Mouse (Mus musculus) embryonic fibroblast, embryonic 13.5 days (primary cell): ENCODE results near the gene Nxph3. TPM values are rescaled to one million over a fixed set of nuclear protein-coding genes. Genes with fewer than 3 reads are reported as not detected.
A peak's percentile ranks its signal among the peaks of the same experiment; 100 is the strongest.
"Not testable (repeated sequence)": the region's sequence is repeated elsewhere in the genome, so short reads cannot be mapped to it uniquely, and the experiment has no call there.

Source experiments
- H3K27ac ChIP-seq: 2 replicates; pipeline ENCODE4 v1.5.1; 2012; ENCODE audit warnings: low read length, control low read depth, inconsistent platforms; ENCODE audit not compliant: insufficient read depth
- H3K4me1 ChIP-seq: 2 replicates; pipeline ENCODE4 v1.6.1; 2011; ENCODE audit warnings: low read length; ENCODE audit not compliant: control insufficient read depth, insufficient read depth
- H3K4me3 ChIP-seq: 2 replicates; pipeline ENCODE4 v1.5.1; 2011; ENCODE audit warnings: mild to moderate bottlenecking, control low read depth, low read length; ENCODE audit not compliant: insufficient read depth
- CTCF ChIP-seq: IDR thresholded peaks from 2 replicates; pipeline ENCODE4 v1.5.1; 2011; ENCODE audit warnings: mild to moderate bottlenecking, control low read depth, low read length, moderate library complexity, borderline replicate concordance; ENCODE audit not compliant: insufficient read depth
- POLR2A ChIP-seq: IDR thresholded peaks from 2 replicates; pipeline ENCODE4 v1.6.1; 2011; ENCODE audit warnings: low read depth, mild to moderate bottlenecking, control low read depth, low read length, moderate library complexity
- polyA plus RNA-seq: library from polyadenylated mRNA; stranded (reverse); fragments of >200 nt; gene quantifications from 2 replicates; pipeline ENCODE4 v1.2.4, GENCODE M21; 2011; ENCODE audit warnings: low read depth; ENCODE audit not compliant: missing spikeins, insufficient read length

The Nxph3 gene
- polyA plus RNA-seq, 1 experiment, result 1.1 TPM

DNA sequence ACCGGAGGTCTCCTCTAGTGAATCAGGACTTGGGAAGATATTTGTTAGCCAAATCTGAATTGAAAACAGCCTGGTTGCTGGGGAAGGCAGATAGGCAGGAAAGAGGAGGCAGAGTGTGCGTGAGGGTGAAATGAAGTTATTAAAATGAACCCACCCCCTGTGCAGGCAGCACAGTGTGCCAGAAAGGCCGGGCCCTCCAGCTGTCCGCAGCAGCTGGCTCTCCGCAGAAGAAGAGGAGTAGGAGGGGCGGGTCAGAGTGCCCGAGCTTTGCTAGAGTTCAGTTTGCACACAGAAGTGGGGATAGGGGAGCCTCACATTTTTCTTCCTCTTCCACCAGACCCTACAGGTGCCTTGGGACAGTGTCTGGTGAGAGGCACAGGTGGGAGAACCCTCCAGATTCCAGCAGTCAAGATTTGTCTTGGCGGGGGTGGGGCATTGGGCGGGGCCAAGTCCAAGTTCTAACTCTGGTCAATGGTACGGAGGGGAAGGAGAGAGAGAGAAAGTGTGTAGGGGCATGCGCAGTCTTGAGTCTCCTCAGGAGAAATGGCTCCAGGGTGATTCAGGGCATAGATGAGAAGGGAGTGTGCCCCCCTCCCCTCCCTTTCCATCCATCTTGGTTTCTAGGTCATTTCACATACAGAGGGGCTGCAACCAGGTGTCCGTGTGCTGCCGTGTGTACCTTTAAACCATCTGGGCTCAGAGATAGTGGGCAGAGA is 6.0 kb downstream of the Nxph3 start:
- peaks cover 8% of the 10 kb centered on the region; the same call in 1 of the 2 replicates for H3K4me1 ChIP-seq
- H3K4me3 ChIP-seq, result no peak overlapping the region
- H3K27ac ChIP-seq, result no peak overlapping the region
- TF ChIP-seq POLR2A (no peak), CTCF (no peak)

DNA sequence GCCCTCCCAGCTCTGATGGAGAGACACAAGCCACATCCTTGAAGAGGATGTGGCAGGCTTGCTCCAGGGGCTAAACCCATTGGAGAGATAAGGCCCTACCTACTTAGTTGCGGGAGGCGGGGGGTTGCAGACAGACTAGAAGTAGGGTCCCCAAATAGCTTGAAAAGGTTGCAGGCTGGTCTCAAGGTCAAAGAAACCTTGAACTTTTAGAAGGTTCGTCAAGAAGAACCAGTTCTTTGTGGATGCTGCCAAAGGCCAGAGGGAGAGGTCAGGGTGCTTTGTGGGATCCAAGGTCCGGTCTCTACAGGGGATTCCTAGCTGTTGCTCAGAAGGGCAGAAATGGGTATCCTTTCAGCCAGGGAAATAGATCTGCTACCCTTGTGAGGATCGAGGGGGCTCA is 6.6 kb downstream of the Nxph3 start:
- no peak overlapping the region for H3K27ac ChIP-seq
- H3K4me1 ChIP-seq, result peaks cover 8% of the 10 kb centered on the region; the same call in 1 of the 2 replicates
- no peak overlapping the region for H3K4me3 ChIP-seq
- TF ChIP-seq CTCF (no peak), POLR2A (no peak)

DNA sequence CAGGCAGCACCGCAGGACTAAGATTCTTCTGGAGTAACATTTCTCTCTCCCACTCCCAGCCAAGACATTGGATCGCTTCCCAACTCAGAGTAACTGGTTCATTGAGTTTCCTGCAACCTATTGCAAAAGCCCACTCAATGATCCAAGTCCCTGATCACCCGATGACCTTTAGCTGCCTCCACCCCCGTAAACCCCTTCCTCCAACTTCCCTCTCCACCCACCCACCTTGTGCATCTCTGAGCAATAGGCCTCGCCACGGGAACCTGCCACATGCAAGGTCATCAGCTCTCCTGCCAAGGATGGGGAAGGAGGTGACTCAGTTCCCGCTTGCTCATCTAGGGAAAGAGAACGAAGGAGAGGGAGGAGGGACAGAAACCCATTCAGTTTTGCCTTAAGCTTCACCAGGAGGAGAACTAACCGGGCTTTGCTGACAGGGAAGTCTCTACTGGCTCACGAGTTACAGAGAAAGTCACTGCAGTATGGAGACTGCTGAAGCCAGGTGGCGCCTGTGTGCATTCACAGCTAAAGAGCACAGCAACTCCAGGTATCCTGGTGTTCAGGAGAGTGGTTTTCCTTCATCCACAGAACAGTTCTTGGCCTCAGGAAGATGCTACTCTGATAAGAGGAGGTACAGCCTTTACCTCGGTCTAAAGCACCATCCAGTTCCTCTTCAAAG is 7.2 kb downstream of the Nxph3 start:
- H3K4me3 ChIP-seq, result no peak overlapping the region
- H3K27ac ChIP-seq, result no peak overlapping the region
- H3K4me1 ChIP-seq, result peaks cover 8% of the 10 kb centered on the region; the same call in 1 of the 2 replicates
- TF ChIP-seq CTCF, result peak; percentile 45; the same call in 1 of the 2 replicates
- TF ChIP-seq POLR2A, result no peak

DNA sequence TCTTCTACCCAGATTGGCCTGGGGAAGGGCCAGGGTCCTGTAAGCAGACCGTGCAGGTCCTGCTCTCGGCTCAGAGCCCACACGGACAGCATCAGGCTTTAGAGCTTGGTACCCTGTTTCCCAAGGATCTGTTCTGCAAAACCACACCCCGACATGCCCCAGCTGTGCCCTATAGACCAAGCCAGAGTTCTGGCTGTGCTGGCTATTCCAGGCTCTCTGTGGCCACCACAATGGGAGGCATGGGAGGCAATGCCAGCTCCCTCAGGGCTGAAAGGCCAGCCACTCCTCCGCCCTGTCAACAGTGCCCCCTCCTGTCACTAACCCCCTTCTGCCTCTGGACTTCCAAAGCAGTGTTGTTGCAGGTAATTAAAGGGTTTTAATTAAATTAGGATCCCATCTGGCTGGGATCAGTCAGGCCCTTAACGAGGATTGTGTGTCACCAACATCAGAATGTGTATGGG is 10.1 kb downstream of the Nxph3 start:
- Histone ChIP-seq H3K4me1 (peaks cover 8% of the 10 kb centered on the region; the same call in 1 of the 2 replicates), H3K4me3 (no peak overlapping the region), H3K27ac (no peak overlapping the region)
- no peak for TF ChIP-seq POLR2A
- no peak for TF ChIP-seq CTCF

DNA sequence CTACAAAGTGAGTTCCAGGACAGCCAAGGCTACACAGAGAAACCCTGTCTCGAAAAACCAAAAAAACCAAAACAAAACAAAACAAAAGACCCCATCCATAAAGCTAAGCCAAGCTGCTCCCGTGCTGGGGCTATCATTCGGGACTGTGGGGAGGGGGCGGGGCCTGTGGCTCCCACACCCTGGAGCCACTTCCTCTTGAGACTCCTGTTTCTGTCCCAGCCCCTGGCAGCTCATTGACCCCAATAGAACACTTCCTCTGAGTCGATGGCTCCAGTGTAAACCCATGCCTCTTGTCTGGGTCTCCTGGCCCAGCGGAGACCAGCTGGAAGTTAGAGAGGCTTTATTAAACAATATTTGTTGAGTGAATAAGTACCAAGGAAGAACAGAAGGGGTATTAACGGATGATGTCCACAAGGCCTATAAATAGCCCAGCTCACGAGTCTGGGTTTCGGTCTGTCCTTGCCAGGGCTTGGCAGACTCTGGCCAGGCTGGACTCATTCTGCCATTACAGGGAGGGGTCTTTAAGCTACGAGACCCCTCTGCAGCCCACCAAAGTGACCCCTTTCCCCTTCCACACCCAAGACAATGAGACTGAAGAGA is 10.7 kb downstream of the Nxph3 start:
- H3K4me3 ChIP-seq, result no peak overlapping the region
- H3K4me1 ChIP-seq, result peaks cover 8% of the 10 kb centered on the region; the same call in 1 of the 2 replicates
- H3K27ac ChIP-seq, result no peak overlapping the region
- no peak for TF ChIP-seq POLR2A

DNA sequence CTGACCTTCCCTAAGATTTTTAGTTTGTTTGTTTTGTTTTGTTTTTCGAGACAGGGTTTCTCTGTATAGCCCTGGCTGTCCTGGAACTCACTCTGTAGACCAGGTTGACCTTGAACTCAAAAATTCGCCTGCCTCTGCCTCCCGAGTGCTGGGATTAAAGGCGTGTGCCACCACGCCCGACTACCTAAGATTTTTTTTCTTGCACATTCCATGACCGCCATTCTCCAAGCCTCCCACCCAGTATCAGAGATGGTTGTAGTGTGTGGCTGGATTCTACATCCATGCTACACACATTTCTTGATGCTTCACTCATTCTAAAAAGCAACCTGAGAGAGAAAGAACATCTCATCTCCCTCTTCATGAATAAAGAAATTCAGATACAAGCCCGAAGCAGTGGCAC is 12.5 kb downstream of the Nxph3 start:
- H3K4me3 ChIP-seq, H3K4me1 ChIP-seq, H3K27ac ChIP-seq: not testable (repeated sequence)

DNA sequence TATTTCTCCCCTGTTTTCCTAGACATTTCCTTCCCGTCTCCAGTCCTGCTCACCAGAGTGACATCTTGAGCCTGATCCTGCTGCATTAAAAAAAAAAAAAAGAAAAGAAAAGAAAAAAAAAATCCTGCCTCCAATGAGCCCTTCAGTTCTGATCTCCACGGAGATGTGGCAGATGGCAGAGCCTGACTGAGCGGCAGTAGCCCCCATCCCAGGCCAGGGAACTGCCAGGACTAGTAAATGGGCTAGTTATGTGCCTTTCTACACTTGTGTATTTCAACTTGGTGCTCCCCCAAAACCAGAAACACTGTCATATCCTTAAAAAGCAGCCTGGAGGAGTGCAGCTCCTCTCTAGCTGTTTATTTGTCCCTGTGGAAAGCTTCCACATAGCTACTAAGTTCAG is 13.5 kb downstream of the Nxph3 start:
- no peaks in the 10 kb centered on the region for H3K4me1 ChIP-seq
- TF ChIP-seq POLR2A (no peak), CTCF (no peak)
- H3K27ac ChIP-seq, result no peak overlapping the region
- no peak overlapping the region for H3K4me3 ChIP-seq

DNA sequence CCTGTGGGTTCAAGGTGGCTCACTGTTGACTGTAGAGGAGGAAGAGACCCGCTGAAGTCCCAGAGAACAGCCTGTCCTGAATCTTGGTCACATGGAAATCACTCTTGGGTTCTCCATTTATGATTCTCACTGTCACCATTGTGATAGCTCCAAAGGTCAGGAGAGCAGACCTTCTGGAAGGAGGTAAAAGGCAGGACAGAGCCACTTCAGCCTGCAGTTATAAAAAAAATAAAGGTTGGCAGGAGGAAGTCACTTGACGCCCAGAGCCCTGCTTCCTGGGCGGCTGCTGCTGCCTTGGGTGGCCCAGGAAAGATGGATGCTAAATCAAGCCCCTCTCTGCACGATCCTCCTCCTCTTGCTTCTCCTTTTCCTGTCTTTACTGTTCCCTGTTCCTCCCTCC is 14.0 kb downstream of the Nxph3 start:
- H3K27ac ChIP-seq, result no peak overlapping the region
- TF ChIP-seq CTCF, result no peak
- TF ChIP-seq POLR2A, result no peak
- no peaks in the 10 kb centered on the region for H3K4me1 ChIP-seq
- H3K4me3 ChIP-seq, result no peak overlapping the region

DNA sequence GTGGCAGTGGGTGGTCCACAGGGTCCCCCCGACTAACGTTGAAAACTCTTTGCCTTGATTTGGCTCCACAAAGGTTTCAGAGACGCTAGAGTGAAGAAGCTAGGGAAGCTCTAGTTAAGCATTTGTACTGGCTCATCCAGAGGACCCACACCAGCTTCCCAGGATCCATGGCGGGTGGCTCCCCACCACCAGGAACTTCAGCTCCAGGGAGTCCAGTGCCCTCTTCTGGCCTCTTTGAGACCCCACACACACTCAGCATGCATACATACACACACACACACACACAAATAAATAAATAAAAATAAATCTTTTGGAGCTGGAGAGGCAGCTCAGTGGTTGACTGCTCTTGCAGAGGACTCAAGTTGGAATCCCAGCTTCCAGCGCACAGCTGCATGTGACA is 16.4 kb downstream of the Nxph3 start:
- no peaks in the 10 kb centered on the region for H3K4me1 ChIP-seq
- no peak overlapping the region for H3K4me3 ChIP-seq
- H3K27ac ChIP-seq, result no peak overlapping the region
- TF ChIP-seq POLR2A (no peak), CTCF (no peak)

DNA sequence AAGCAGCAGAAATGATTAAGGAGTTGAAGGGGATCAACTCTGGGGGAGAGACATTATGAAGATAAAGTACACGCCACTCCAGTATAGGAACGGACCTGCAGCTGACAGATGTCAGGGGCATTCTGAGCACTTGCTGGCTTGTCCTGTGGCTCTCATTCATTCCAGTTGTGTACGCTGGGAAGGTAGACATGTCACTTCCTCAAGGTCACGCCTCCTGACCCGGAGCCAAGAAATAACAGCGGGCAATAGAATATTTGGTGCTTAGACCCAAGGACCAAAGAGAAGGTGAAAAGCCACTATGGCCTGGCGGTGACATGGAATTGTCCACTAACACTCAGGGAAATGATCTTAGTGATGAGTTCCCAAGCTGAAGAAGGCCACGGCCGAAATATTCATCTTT is 18.5 kb downstream of the Nxph3 start:
- no peak overlapping the region for H3K4me3 ChIP-seq
- H3K4me1 ChIP-seq, result no peaks in the 10 kb centered on the region
- TF ChIP-seq CTCF (no peak), POLR2A (no peak)

More for the DNA sequence above, 18.5 kb downstream of the Nxph3 start:
- H3K27ac ChIP-seq, result no peak overlapping the region
